Mouse (Mus musculus) heart, postnatal 36 days (tissue): ENCODE results near the gene Krtap4-1. TPM values are rescaled to one million over a fixed set of nuclear protein-coding genes. Genes with fewer than 3 reads are reported as not detected.

Source experiments
- DNase-seq, 2 experiments: peaks; one replicate each; pipeline ENCODE4 v3.0.0; 2021 to 2022
- intact Hi-C: fragments of 180-260 bp; cut with DNase I; formaldehyde crosslinking; loops from one replicate; pipeline ENCODE4 v1.15.1; 2025
- total RNA-seq, 2 experiments: library from RNA; stranded (reverse); gene quantifications; 2 replicates each; pipeline ENCODE4 v1.2.3; 2021

The Krtap4-1 gene
- total RNA-seq, 2 experiments from 2014 or later = not detected

GRCm38 (mm10) chr11:99590981-99591380 is 37.1 kb downstream of the Krtap4-1 start, which contains the start of gene Krtap1-3:
Gene Krtap1-3, minus strand, starts transcription at chr11:99591339.
- DNase-seq = no peak
- intact Hi-C loops = no loop called here

GRCm38 (mm10) chr11:99585096-99585495 is 42.9 kb downstream of the Krtap4-1 start:
- no peak for DNase-seq
- intact Hi-C loops = no loop called here

- no peak for DNase-seq
- intact Hi-C loops = no loop called here
Observed at GRCm38 (mm10) chr11:99583245-99583704, 44.8 kb downstream of the Krtap4-1 start, which contains the start of gene Krtap1-4. Gene Krtap1-4, minus strand, starts transcription at chr11:99583654.

GRCm38 (mm10) chr11:99581564-99581963 is 46.5 kb downstream of the Krtap4-1 start:
- intact Hi-C loops = no loop called here
- DNase-seq = no peak

- intact Hi-C loops = no loop called here
- DNase-seq = no peak
Observed at GRCm38 (mm10) chr11:99581051-99581450, 47.0 kb downstream of the Krtap4-1 start.

GRCm38 (mm10) chr11:99580636-99581035 is 47.4 kb downstream of the Krtap4-1 start, which contains the start of gene Krtap1-5:
Gene Krtap1-5, minus strand, starts transcription at chr11:99581016.
- no peak for DNase-seq
- intact Hi-C loops = no loop called here

Other genes starting within 250 kb of the Krtap4-1 start
- 1 to 10 TPM; 3.4 to 3.7 TPM for gene Krt10, start 238.9 kb downstream of the Krtap4-1 start, total RNA-seq
- gene Krt12, start 206.0 kb downstream of the Krtap4-1 start, total RNA-seq = not detected
- not detected for gene Krt20, start 190.1 kb downstream of the Krtap4-1 start, total RNA-seq
- gene Krt23, start 135.1 kb downstream of the Krtap4-1 start, total RNA-seq = not detected
- gene Krt39, start 106.9 kb downstream of the Krtap4-1 start, total RNA-seq = not detected
- gene Krt40, start 85.1 kb downstream of the Krtap4-1 start, total RNA-seq = not detected
- not detected for gene Krtap3-3, start 77.4 kb downstream of the Krtap4-1 start, total RNA-seq
- gene Krtap3-2, start 71.4 kb downstream of the Krtap4-1 start, total RNA-seq = not detected
- gene Gm11939, start 68.8 kb downstream of the Krtap4-1 start, total RNA-seq = not detected
- gene Krtap3-1, start 61.6 kb downstream of the Krtap4-1 start, total RNA-seq = not detected
- gene Krtap1-5, start 47.2 kb downstream of the Krtap4-1 start, total RNA-seq = not detected
- gene Krtap1-4, start 44.6 kb downstream of the Krtap4-1 start, total RNA-seq = not detected
- gene Krtap1-3, start 36.9 kb downstream of the Krtap4-1 start, total RNA-seq = not detected
- gene Krtap9-3, start 30.1 kb downstream of the Krtap4-1 start, total RNA-seq = not detected
- gene Gm11938, start 24.9 kb downstream of the Krtap4-1 start, total RNA-seq = not detected
- gene Gm11937, start 18.0 kb downstream of the Krtap4-1 start, total RNA-seq = not detected
- gene Krtap2-4, start 13.4 kb downstream of the Krtap4-1 start, total RNA-seq = not detected
- not detected for gene Gm11562, start 7.8 kb downstream of the Krtap4-1 start, total RNA-seq
- not detected for gene Krtap4-2, start 6.8 kb upstream of the Krtap4-1 start, total RNA-seq
- not detected for gene Krtap4-7, start 15.9 kb upstream of the Krtap4-1 start, total RNA-seq
- gene Gm11555, start 22.0 kb upstream of the Krtap4-1 start, total RNA-seq = not detected
- not detected for gene Gm11563, start 30.7 kb upstream of the Krtap4-1 start, total RNA-seq
- not detected for gene Krtap4-6, start 37.7 kb upstream of the Krtap4-1 start, total RNA-seq
- not detected for gene Gm14190, start 62.5 kb upstream of the Krtap4-1 start, total RNA-seq
- not detected for gene Gm14180, start 106.1 kb upstream of the Krtap4-1 start, total RNA-seq
- gene Gm11595, start 144.7 kb upstream of the Krtap4-1 start, total RNA-seq = not detected
- gene Krtap4-8, start 152.5 kb upstream of the Krtap4-1 start, total RNA-seq = not detected
- gene Krtap4-9, start 157.0 kb upstream of the Krtap4-1 start, total RNA-seq = not detected
- gene Gm11596, start 165.2 kb upstream of the Krtap4-1 start, total RNA-seq = not detected
- not detected for gene Gm11569, start 170.7 kb upstream of the Krtap4-1 start, total RNA-seq
- gene Gm11554, start 176.2 kb upstream of the Krtap4-1 start, total RNA-seq = not detected
- gene Krtap4-13, start 181.7 kb upstream of the Krtap4-1 start, total RNA-seq = not detected
- not detected for gene Gm11564, start 187.4 kb upstream of the Krtap4-1 start, total RNA-seq
- gene 2300003K06Rik, start 209.8 kb upstream of the Krtap4-1 start, total RNA-seq = not detected
- not detected for gene Krtap4-16, start 223.4 kb upstream of the Krtap4-1 start, total RNA-seq
- gene Gm11568, start 229.7 kb upstream of the Krtap4-1 start, total RNA-seq = not detected
- gene Gm11559, start 236.2 kb upstream of the Krtap4-1 start, total RNA-seq = not detected
- not detected for gene Krtap9-1, start 245.2 kb upstream of the Krtap4-1 start, total RNA-seq